Mouse (Mus musculus) liver, postnatal 0 days (tissue): ENCODE results near the gene Opa3.

Source experiments
- CTCF ChIP-seq: sonication (generic); IDR thresholded peaks from 2 replicates; pipeline ENCODE4 v1.5.1; 2016; ENCODE audit warnings: antibody characterized with exemption, low read depth
- EP300 ChIP-seq: IDR thresholded peaks from 2 replicates; pipeline ENCODE4 v1.6.1; 2016; ENCODE audit warnings: antibody characterized with exemption, low read depth, mild to moderate bottlenecking

GRCm38 (mm10) chr7:19239986-19240385, 11.9 kb downstream of the Opa3 start:
- TF ChIP-seq CTCF (no peak), EP300 (no peak)
